Mouse (Mus musculus) megakaryocyte-erythroid progenitor cell, adult 5-6 weeks (primary cell): ENCODE data around the gene Mpnd. TPM values are rescaled to one million over a fixed set of nuclear protein-coding genes. Genes with fewer than 3 reads are reported as not detected.

Experiments used
- ATAC-seq: replicated peaks from 2 replicates; pipeline ENCODE4 v1.8.0; 2016; ENCODE audit warnings: mild to moderate bottlenecking, inconsistent platforms; ENCODE audit not compliant: severe bottlenecking, poor library complexity, low FRiP score, low TSS enrichment
- total RNA-seq, 2 experiments: library from RNA; stranded (forward) in 1 of 2; stranded (reverse) in 1 of 2; fragments of 200-1000, 215-1000 nt in 1 of 2; fragments of >200 nt in 1 of 2; fragmentation: Nextera tagmentation in 1 of 2; gene quantifications; 2 replicates each; pipeline ENCODE4 v1.2.3; 2014 to 2017

The Mpnd gene
- total RNA-seq (2014; fragmentation: Nextera tagmentation), result 5.4 and 12.1 TPM in 2 replicates
- 2.1 and 6.2 TPM in 2 replicates for total RNA-seq (2017)

- ATAC-seq, result no peak
Measured at GRCm38 (mm10) chr17:56005415-56006061, at the start of gene Mpnd, which contains the start of gene Stap2. TSS of gene Mpnd (plus strand) at chr17:56005711. TSS of gene Stap2 (minus strand) at chr17:56005584.

- ATAC-seq, result no peak
Measured at GRCm38 (mm10) chr17:55956129-55956528, 49.4 kb upstream of the Mpnd start.

GRCm38 (mm10) chr17:55956591-55956990 lies 48.9 kb upstream of the Mpnd start:
- no peak for ATAC-seq

GRCm38 (mm10) chr17:55957168-55957567 lies 48.3 kb upstream of the Mpnd start:
- ATAC-seq, result peak; percentile 30; the same call in 1 of the 2 replicates

GRCm38 (mm10) chr17:55957726-55958583 lies 47.6 kb upstream of the Mpnd start:
- no peak for ATAC-seq

- no peak for ATAC-seq
Measured at GRCm38 (mm10) chr17:55958584-55958886, 47.0 kb upstream of the Mpnd start.

- ATAC-seq, result peak; percentile 91
Measured at GRCm38 (mm10) chr17:55958918-55959728, 46.4 kb upstream of the Mpnd start, which contains the start of gene Yju2. TSS of gene Yju2 (plus strand) at chr17:55959099.

GRCm38 (mm10) chr17:55959946-55960740 lies 45.4 kb upstream of the Mpnd start:
- ATAC-seq, result no peak

GRCm38 (mm10) chr17:55960791-55961190 lies 44.7 kb upstream of the Mpnd start:
- no peak for ATAC-seq

GRCm38 (mm10) chr17:55961631-55962030 lies 43.9 kb upstream of the Mpnd start:
- ATAC-seq, result no peak

- no peak for ATAC-seq
Measured at GRCm38 (mm10) chr17:55963171-55963570, 42.3 kb upstream of the Mpnd start.

- ATAC-seq, result no peak
Measured at GRCm38 (mm10) chr17:55964496-55964895, 41.0 kb upstream of the Mpnd start.

GRCm38 (mm10) chr17:55964996-55965395 lies 40.5 kb upstream of the Mpnd start:
- no peak for ATAC-seq

GRCm38 (mm10) chr17:55967186-55967585 lies 38.3 kb upstream of the Mpnd start:
- no peak for ATAC-seq

GRCm38 (mm10) chr17:55968210-55968609 lies 37.3 kb upstream of the Mpnd start:
- no peak for ATAC-seq

GRCm38 (mm10) chr17:55969560-55969959 lies 36.0 kb upstream of the Mpnd start:
- ATAC-seq, result no peak

- no peak for ATAC-seq
Measured at GRCm38 (mm10) chr17:55969966-55970891, 35.3 kb upstream of the Mpnd start, which contains the start of gene Shd. TSS of gene Shd (plus strand) at chr17:55970467.

- ATAC-seq, result no peak
Measured at GRCm38 (mm10) chr17:55971453-55971852, 34.1 kb upstream of the Mpnd start.
